Mouse (Mus musculus) MEL (cell line): ENCODE results near the gene Gm20509.

Experiments
- KAT2A ChIP-seq: conservative IDR thresholded peaks from 2 replicates; pipeline ENCODE4 v1.6.1; 2012; ENCODE audit warnings: low read depth, low read length, improper control_type of control experiment, inconsistent platforms
- POLR2A ChIP-seq, 2 experiments: IDR thresholded peaks; 2 replicates each; pipeline ENCODE4 v1.6.1; 2011 to 2012; ENCODE audit warnings: low read length in 2 of 2, mild to moderate bottlenecking in 2 of 2, control low read depth in 1 of 2, improper control_type of control experiment in 1 of 2, low read depth in 1 of 2, moderate library complexity in 1 of 2; ENCODE audit not compliant: control insufficient read depth in 1 of 2, insufficient read depth in 1 of 2, poor library complexity in 1 of 2

DNA sequence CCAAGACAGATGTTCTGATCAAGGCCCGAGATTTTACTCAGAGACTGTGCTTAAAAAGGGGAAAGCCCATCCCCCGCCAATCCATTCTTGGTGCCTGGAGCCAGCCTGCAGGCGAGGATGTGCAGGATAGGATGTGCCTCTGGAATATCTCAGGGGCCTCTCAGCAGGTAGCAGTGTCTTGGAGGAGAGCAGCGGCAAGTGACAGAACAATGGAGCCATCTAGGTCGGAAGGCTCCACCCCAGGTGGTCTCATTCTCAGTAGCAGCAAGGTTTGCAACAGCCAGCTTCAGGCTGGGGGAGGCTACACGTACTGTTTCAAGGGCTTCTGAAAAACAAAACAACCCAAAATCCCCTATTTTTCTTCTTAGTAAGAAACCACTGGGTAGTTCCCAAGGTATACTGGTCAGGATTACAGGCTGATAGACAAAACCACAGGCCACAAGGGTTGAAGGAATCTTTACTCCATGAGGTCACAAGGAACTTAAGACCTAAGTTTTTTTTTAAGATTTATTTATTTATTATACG is 22.4 kb upstream of the Gm20509 start:
- TF ChIP-seq POLR2A (IDR thresholded peaks at IDR 0.05; ENCODE audit: control insufficient read depth in 1 of 2, insufficient read depth in 1 of 2, low read depth in 1 of 2, low read length in 2 of 2, poor library complexity in 1 of 2): no peak
- no peak for TF ChIP-seq KAT2A
